Mouse (Mus musculus) stomach, embryonic 16.5 days (tissue): ENCODE results near the gene Sik1. TPM values are rescaled to one million over a fixed set of nuclear protein-coding genes. Genes with fewer than 3 reads are reported as not detected.

ENCODE experiments used
- ATAC-seq: fragments of 200-750 bp; cut with Nextera tagmentation; 2 replicates; pipeline ENCODE4 v1.8.0; 2017; ENCODE audit warnings: moderate number of reproducible peaks, moderate TSS enrichment; ENCODE audit not compliant: insufficient read depth, low FRiP score
- H3K27ac ChIP-seq: fragments of 300-500 bp; sonication (generic); 2 replicates; pipeline ENCODE4 v1.5.1; 2014; ENCODE audit warnings: low read length
- H3K27me3 ChIP-seq: fragments of 300-500 bp; sonication (generic); 2 replicates; pipeline ENCODE4 v1.6.1; 2014; ENCODE audit warnings: low read length, control low read depth, mixed read lengths; ENCODE audit not compliant: control insufficient read depth, insufficient read depth
- H3K36me3 ChIP-seq: fragments of 300-500 bp; sonication (generic); 2 replicates; pipeline ENCODE4 v1.6.1; 2014; ENCODE audit warnings: low read length; ENCODE audit not compliant: control insufficient read depth, insufficient read depth
- H3K4me1 ChIP-seq: fragments of 300-500 bp; sonication (generic); 2 replicates; pipeline ENCODE4 v1.6.1; 2014; ENCODE audit warnings: low read length, control low read depth, mixed read lengths; ENCODE audit not compliant: control insufficient read depth, insufficient read depth
- H3K4me2 ChIP-seq: fragments of 300-500 bp; sonication (generic); 2 replicates; pipeline ENCODE4 v1.6.1; 2014; ENCODE audit warnings: low read depth, low read length, mixed read lengths
- H3K4me3 ChIP-seq: fragments of 300-500 bp; sonication (generic); replicated peaks from 2 replicates; pipeline ENCODE4 v1.5.1; 2014; ENCODE audit warnings: mild to moderate bottlenecking, low read length
- H3K9ac ChIP-seq: fragments of 300-500 bp; sonication (generic); 2 replicates; pipeline ENCODE4 v1.6.1; 2014; ENCODE audit warnings: low read length
- H3K9me3 ChIP-seq: fragments of 300-500 bp; sonication (generic); replicated peaks from 2 replicates; pipeline ENCODE4 v1.6.1; 2016; ENCODE audit warnings: low read length, control low read depth; ENCODE audit not compliant: control insufficient read depth
- WGBS: fragments of 180-500 bp; shearing (Covaris S2); extraction: QIAGEN DNeasy Blood & Tissue Kit; methylation state at CpG from one replicate; pipeline ENCODE4 v1.1.7; 2014; 5-methylcytosine and 5-hydroxymethylcytosine counted together
- polyA plus RNA-seq: library from polyadenylated mRNA; unstranded; fragments of >200 nt; fragmentation: Nextera tagmentation; extraction: Ambion mirVana; gene quantifications from 2 replicates; pipeline ENCODE4 v1.2.1, GENCODE M21; 2015

The Sik1 gene
- polyA plus RNA-seq, 1 experiment from 2014 or later, result 20.2 TPM

- WGBS, result 76% methylated on average over 3 of the region's 3 CpGs
- Histone ChIP-seq H3K4me2 (no peak overlapping the region), H3K4me3 (no peak overlapping the region), H3K9me3 (no peaks in the 10 kb centered on the region), H3K27ac (peak overlapping the region; percentile 86), H3K9ac (peak overlapping the region; percentile 51), H3K36me3 (peaks cover 18% of the 10 kb centered on the region), H3K4me1 (peaks cover 36% of the 10 kb centered on the region), H3K27me3 (no peaks in the 10 kb centered on the region)
- ATAC-seq, result no peak
Observed at GRCm38 (mm10) chr17:31841453-31841841, 14.2 kb downstream of the Sik1 start.

- H3K27me3 ChIP-seq, result no peaks in the 10 kb centered on the region
- no peaks in the 10 kb centered on the region for H3K9me3 ChIP-seq
- ATAC-seq, result no peak
- H3K27ac ChIP-seq, result peak overlapping the region; percentile 86
- peaks cover 13% of the 10 kb centered on the region for H3K36me3 ChIP-seq
- no peak overlapping the region for H3K4me2 ChIP-seq
- peaks cover 43% of the 10 kb centered on the region for H3K4me1 ChIP-seq
- WGBS, result 71% methylated on average over 6 of the region's 6 CpGs
- H3K9ac ChIP-seq, result no peak overlapping the region
- H3K4me3 ChIP-seq, result no peak overlapping the region
Observed at GRCm38 (mm10) chr17:31840423-31841003, 15.1 kb downstream of the Sik1 start.

- no peaks in the 10 kb centered on the region for H3K9me3 ChIP-seq
- H3K4me1 ChIP-seq, result peaks cover 44% of the 10 kb centered on the region
- no peaks in the 10 kb centered on the region for H3K36me3 ChIP-seq
- peak overlapping the region; percentile 55 for H3K9ac ChIP-seq
- no peak overlapping the region for H3K4me2 ChIP-seq
- H3K27me3 ChIP-seq, result no peaks in the 10 kb centered on the region
- WGBS, result 49% methylated on average over 7 of the region's 7 CpGs
- H3K27ac ChIP-seq, result peak overlapping the region; percentile 91
- H3K4me3 ChIP-seq, result no peak overlapping the region
- no peak for ATAC-seq
Observed at GRCm38 (mm10) chr17:31836772-31837171, 18.8 kb downstream of the Sik1 start.

GRCm38 (mm10) chr17:31836264-31836607, 19.4 kb downstream of the Sik1 start:
- H3K27ac ChIP-seq, result peak overlapping the region; percentile 91
- no peak for ATAC-seq

GRCm38 (mm10) chr17:31835528-31836263, 19.9 kb downstream of the Sik1 start:
- Histone ChIP-seq H3K36me3 (no peaks in the 10 kb centered on the region), H3K4me3 (no peak overlapping the region), H3K4me1 (peaks cover 36% of the 10 kb centered on the region), H3K27ac (peak overlapping the region; percentile 91), H3K4me2 (no peak overlapping the region), H3K9me3 (no peaks in the 10 kb centered on the region), H3K27me3 (no peaks in the 10 kb centered on the region), H3K9ac (peak overlapping the region; percentile 60)
- ATAC-seq, result no peak
- WGBS, result 94% methylated on average over 11 of the region's 11 CpGs

More at GRCm38 (mm10) chr17:31836264-31836607, 19.4 kb downstream of the Sik1 start:
- WGBS, result 71% methylated on average over 2 of the region's 2 CpGs
- Histone ChIP-seq H3K9ac (peak overlapping the region; percentile 55), H3K4me2 (no peak overlapping the region), H3K27me3 (no peaks in the 10 kb centered on the region), H3K4me3 (no peak overlapping the region), H3K4me1 (peaks cover 39% of the 10 kb centered on the region), H3K36me3 (no peaks in the 10 kb centered on the region), H3K9me3 (no peaks in the 10 kb centered on the region)

- 57% methylated on average over 6 of the region's 6 CpGs for WGBS
- ATAC-seq, result peak; percentile 69
Observed at GRCm38 (mm10) chr17:31834320-31835065, 21.1 kb downstream of the Sik1 start.

GRCm38 (mm10) chr17:31833752-31834151, 21.9 kb downstream of the Sik1 start:
- Histone ChIP-seq H3K4me2 (peak overlapping the region; percentile 19; the same call in 1 of the 2 replicates), H3K27ac (peak overlapping the region; percentile 91), H3K9me3 (no peaks in the 10 kb centered on the region), H3K36me3 (no peaks in the 10 kb centered on the region), H3K9ac (peak overlapping the region; percentile 45), H3K27me3 (no peaks in the 10 kb centered on the region), H3K4me1 (peaks cover 34% of the 10 kb centered on the region), H3K4me3 (no peak overlapping the region)
- peak; percentile 73 for ATAC-seq
- WGBS, result 24% methylated on average over 7 of the region's 7 CpGs

More at GRCm38 (mm10) chr17:31834320-31835065, 21.1 kb downstream of the Sik1 start:
- Histone ChIP-seq H3K4me3 (no peak overlapping the region), H3K9me3 (no peaks in the 10 kb centered on the region), H3K27ac (peak overlapping the region; percentile 91), H3K4me1 (peaks cover 34% of the 10 kb centered on the region), H3K4me2 (peak overlapping the region; percentile 19; the same call in 1 of the 2 replicates), H3K36me3 (no peaks in the 10 kb centered on the region), H3K9ac (peak overlapping the region; percentile 60), H3K27me3 (no peaks in the 10 kb centered on the region)

- Histone ChIP-seq H3K9me3 (no peaks in the 10 kb centered on the region), H3K27me3 (no peaks in the 10 kb centered on the region), H3K4me2 (no peak overlapping the region), H3K4me3 (no peak overlapping the region), H3K4me1 (peaks cover 44% of the 10 kb centered on the region), H3K9ac (no peak overlapping the region), H3K27ac (peak overlapping the region; percentile 91), H3K36me3 (no peaks in the 10 kb centered on the region)
- WGBS, result 93% methylated on average over 9 of the region's 9 CpGs
- no peak for ATAC-seq
Observed at GRCm38 (mm10) chr17:31832577-31832964, 23.0 kb downstream of the Sik1 start.
